Mouse (Mus musculus) heart, adult 9 months (tissue): ENCODE results near the gene Foxred2.
A peak's percentile ranks its signal among the peaks of the same experiment; 100 is the strongest.

Experiments
- DNase-seq, 2 experiments: peaks; one replicate each; pipeline ENCODE4 v3.0.0; 2022; ENCODE audit warnings: low spot score in 2 of 2

Foxred2 gene

GRCm38 (mm10) chr15:77916851-77917544 is 39.5 kb downstream of the Foxred2 start:
- peak; percentile 86 to 91 for DNase-seq

GRCm38 (mm10) chr15:77915287-77915686 is 41.2 kb downstream of the Foxred2 start:
- no peak for DNase-seq

GRCm38 (mm10) chr15:77914507-77914906 is 42.0 kb downstream of the Foxred2 start:
- no peak for DNase-seq

- DNase-seq: no peak
These were observed 43.5 kb downstream of the Foxred2 start for GRCm38 (mm10) chr15:77913054-77913453.

- DNase-seq: no peak
These were observed 43.9 kb downstream of the Foxred2 start for GRCm38 (mm10) chr15:77912585-77912984.

GRCm38 (mm10) chr15:77912048-77912447 is 44.5 kb downstream of the Foxred2 start:
- peak; percentile 41 to 69 for DNase-seq

GRCm38 (mm10) chr15:77911065-77911464 is 45.5 kb downstream of the Foxred2 start:
- DNase-seq: peak; percentile 44 to 61

- DNase-seq: no peak
These were observed 48.6 kb downstream of the Foxred2 start for GRCm38 (mm10) chr15:77907646-77908518.

GRCm38 (mm10) chr15:77906545-77906944 is 50.0 kb downstream of the Foxred2 start:
- no peak for DNase-seq

- DNase-seq: no peak
These were observed 50.4 kb downstream of the Foxred2 start for GRCm38 (mm10) chr15:77906081-77906480.

- peak; percentile 80 to 84 for DNase-seq
These were observed 51.1 kb downstream of the Foxred2 start for GRCm38 (mm10) chr15:77905275-77905970.

GRCm38 (mm10) chr15:77904363-77904892 is 52.1 kb downstream of the Foxred2 start:
- no peak for DNase-seq

- peak in 1 of 2 experiments; percentile 56 for DNase-seq
These were observed 53.3 kb downstream of the Foxred2 start for GRCm38 (mm10) chr15:77903176-77903575.

- no peak for DNase-seq
These were observed 61.6 kb downstream of the Foxred2 start for GRCm38 (mm10) chr15:77894926-77895325.

- no peak for DNase-seq
These were observed 63.2 kb downstream of the Foxred2 start for GRCm38 (mm10) chr15:77893292-77893691.

GRCm38 (mm10) chr15:77892420-77892819 is 64.1 kb downstream of the Foxred2 start:
- DNase-seq: no peak

- peak; percentile 44 to 58 for DNase-seq
These were observed 64.8 kb downstream of the Foxred2 start for GRCm38 (mm10) chr15:77891766-77892165.
